Mouse (Mus musculus) CH12.LX (cell line): ENCODE measurements around the gene Psmb6. TPM values are rescaled to one million over a fixed set of nuclear protein-coding genes. Genes with fewer than 3 reads are reported as not detected.

Experiments used
- DNase-seq: peaks from one replicate; pipeline ENCODE4 v3.0.0-alpha.2; 2013; ENCODE audit errors: extremely low read depth
- H3K27ac ChIP-seq: 2 replicates; pipeline ENCODE4 v1.5.1; 2012; ENCODE audit warnings: low read depth, mild to moderate bottlenecking, control low read depth, moderate library complexity; ENCODE audit not compliant: insufficient read depth
- H3K27me3 ChIP-seq: replicated peaks from 2 replicates; pipeline ENCODE3; 2012; ENCODE audit warnings: inconsistent platforms
- H3K36me3 ChIP-seq, 2 experiments: replicated peaks in 1 of 2; 2 replicates each; pipeline versions ENCODE3 to v1.6.1; 2012; ENCODE audit warnings: inconsistent platforms in 1 of 2, low read length in 1 of 2, mild to moderate bottlenecking in 1 of 2, mixed read lengths in 1 of 2, moderate library complexity in 1 of 2; ENCODE audit not compliant: control insufficient read depth in 1 of 2, insufficient read depth in 1 of 2
- H3K4me1 ChIP-seq, 2 experiments: 2 replicates each; pipeline ENCODE4 v1.6.1; 2012; ENCODE audit warnings: inconsistent platforms in 1 of 2, moderate library complexity in 1 of 2; ENCODE audit not compliant: insufficient read depth in 2 of 2, control insufficient read depth in 1 of 2
- H3K4me2 ChIP-seq: 2 replicates; pipeline ENCODE4 v1.6.1; 2012; ENCODE audit warnings: low read depth, mild to moderate bottlenecking, control low read depth; ENCODE audit not compliant: poor library complexity, insufficient read depth, severe bottlenecking
- H3K4me3 ChIP-seq, 3 experiments: fragments of 150-350 bp in 1 of 3; sonication (generic) in 1 of 3; replicated peaks in 1 of 3; 2 replicates each; pipeline versions ENCODE3 to v1.5.1; 2011 to 2012; ENCODE audit warnings: low read depth in 2 of 3, low read length in 2 of 3, mild to moderate bottlenecking in 2 of 3, moderate library complexity in 2 of 3, control low read depth in 1 of 3, improper control_type of control experiment in 1 of 3, inconsistent platforms in 1 of 3, mixed read lengths in 1 of 3; ENCODE audit not compliant: poor library complexity in 1 of 3
- H3K79me2 ChIP-seq: replicated peaks from 2 replicates; pipeline ENCODE4 v1.6.1; 2012; ENCODE audit warnings: mild to moderate bottlenecking, moderate library complexity; ENCODE audit not compliant: control insufficient read depth, poor library complexity, insufficient read depth, severe bottlenecking; ENCODE audit errors: extremely low read depth
- H3K9ac ChIP-seq: 2 replicates; pipeline ENCODE4 v1.6.1; 2012; ENCODE audit warnings: low read depth, mild to moderate bottlenecking, control low read depth, moderate library complexity; ENCODE audit not compliant: insufficient read depth
- H3K9me3 ChIP-seq: replicated peaks from 2 replicates; pipeline ENCODE3; 2012; ENCODE audit warnings: low read length, inconsistent platforms, mixed read lengths
- BHLHE40 ChIP-seq: IDR thresholded peaks from 2 replicates; pipeline ENCODE4 v1.6.1; 2011; ENCODE audit warnings: mild to moderate bottlenecking, low read depth, low read length, improper control_type of control experiment
- CHD1 ChIP-seq: IDR thresholded peaks from 2 replicates; pipeline ENCODE4 v1.6.1; 2012; ENCODE audit warnings: low read depth, low read length, improper control_type of control experiment, inconsistent platforms
- CTCF ChIP-seq, 2 experiments: IDR thresholded peaks in 1 of 2; conservative IDR thresholded peaks in 1 of 2; 2 replicates each; pipeline ENCODE4 v1.5.1; 2011 to 2012; ENCODE audit warnings: low read depth in 2 of 2, low read length in 2 of 2, improper control_type of control experiment in 1 of 2, inconsistent platforms in 1 of 2, mild to moderate bottlenecking in 1 of 2, moderate library complexity in 1 of 2
- E2F4 ChIP-seq: IDR thresholded peaks from 2 replicates; pipeline ENCODE4 v1.6.1; 2011; ENCODE audit warnings: low read depth, low read length, improper control_type of control experiment; ENCODE audit not compliant: insufficient replicate concordance
- ELF1 ChIP-seq: IDR thresholded peaks from 2 replicates; pipeline ENCODE4 v1.6.1; 2014; ENCODE audit warnings: low read depth, mild to moderate bottlenecking, inconsistent platforms, low read length, improper control_type of control experiment
- EP300 ChIP-seq: IDR thresholded peaks from 2 replicates; pipeline ENCODE4 v1.6.1; 2011; ENCODE audit warnings: low read length, improper control_type of control experiment
- HCFC1 ChIP-seq: IDR thresholded peaks from 2 replicates; pipeline ENCODE4 v1.6.1; 2012; ENCODE audit warnings: low read depth, mild to moderate bottlenecking, inconsistent platforms, low read length, improper control_type of control experiment
- IRF4 ChIP-seq: IDR thresholded peaks from 2 replicates; pipeline ENCODE4 v1.6.1; 2014; ENCODE audit warnings: low read depth, mild to moderate bottlenecking, inconsistent platforms, low read length, improper control_type of control experiment
- JUN ChIP-seq: IDR thresholded peaks from 2 replicates; pipeline ENCODE4 v1.6.1; 2011; ENCODE audit warnings: low read depth, mild to moderate bottlenecking, low read length, improper control_type of control experiment, moderate library complexity; ENCODE audit not compliant: insufficient read depth
- JUND ChIP-seq: conservative IDR thresholded peaks from 2 replicates; pipeline ENCODE4 v1.6.1; 2011; ENCODE audit warnings: low read depth, low read length, improper control_type of control experiment
- KAT2A ChIP-seq: IDR thresholded peaks from 2 replicates; pipeline ENCODE4 v1.6.1; 2012; ENCODE audit warnings: low read length, improper control_type of control experiment, inconsistent platforms; ENCODE audit not compliant: insufficient replicate concordance
- MAFK ChIP-seq: IDR thresholded peaks from 2 replicates; pipeline ENCODE4 v1.6.1; 2011; ENCODE audit warnings: low read length, improper control_type of control experiment; ENCODE audit not compliant: insufficient replicate concordance
- MAZ ChIP-seq: IDR thresholded peaks from 2 replicates; pipeline ENCODE4 v1.6.1; 2012; ENCODE audit warnings: low read depth, mild to moderate bottlenecking, inconsistent platforms, low read length, improper control_type of control experiment, moderate library complexity
- MXI1 ChIP-seq: IDR thresholded peaks from 2 replicates; pipeline ENCODE4 v1.6.1; 2011; ENCODE audit warnings: mild to moderate bottlenecking, low read depth, low read length, improper control_type of control experiment
- NELFE ChIP-seq: IDR thresholded peaks from 2 replicates; pipeline ENCODE4 v1.6.1; 2011; ENCODE audit warnings: low read depth, low read length, improper control_type of control experiment
- PAX5 ChIP-seq: IDR thresholded peaks from 2 replicates; pipeline ENCODE4 v1.6.1; 2012; ENCODE audit warnings: low read length, inconsistent platforms, mixed read lengths
- POLR2A ChIP-seq: IDR thresholded peaks from 2 replicates; pipeline ENCODE4 v1.6.1; 2011; ENCODE audit warnings: low read depth, mild to moderate bottlenecking, improper control_type of control experiment, low read length
- RCOR1 ChIP-seq: conservative IDR thresholded peaks from 2 replicates; pipeline ENCODE4 v1.6.1; 2012; ENCODE audit warnings: low read depth, mild to moderate bottlenecking, inconsistent platforms, low read length, improper control_type of control experiment
- SMC3 ChIP-seq: IDR thresholded peaks from 2 replicates; pipeline ENCODE4 v1.6.1; 2011; ENCODE audit warnings: low read depth, low read length, improper control_type of control experiment
- TBP ChIP-seq: conservative IDR thresholded peaks from 2 replicates; pipeline ENCODE4 v1.6.1; 2011; ENCODE audit warnings: low read depth, low read length, improper control_type of control experiment
- USF1 ChIP-seq: IDR thresholded peaks from 2 replicates; pipeline ENCODE4 v1.6.1; 2014; ENCODE audit warnings: low read depth, mild to moderate bottlenecking, inconsistent platforms, low read length, improper control_type of control experiment
- USF2 ChIP-seq: conservative IDR thresholded peaks from 2 replicates; pipeline ENCODE4 v1.6.1; 2011; ENCODE audit warnings: low read depth, low read length, improper control_type of control experiment
- ZNF384 ChIP-seq: IDR thresholded peaks from 2 replicates; pipeline ENCODE4 v1.6.1; 2012; ENCODE audit warnings: low read depth, low read length, improper control_type of control experiment, inconsistent platforms
- dilution Hi-C: fragments of 300-500 bp; cut with MboI; formaldehyde crosslinking; loops from 2 replicates; pipeline ENCODE4 v1.14.3; 2020; ENCODE audit warnings: low sequenced_read_pairs; ENCODE audit not compliant: extremely low pct_unique_long_range_greater_than_20kb, extremely low pct_ligation_motif_present
- in situ Hi-C: fragments of 300-500 bp; cut with MboI; formaldehyde crosslinking; loops from 3 replicates; pipeline ENCODE4 v1.14.3; 2019; ENCODE audit warnings: low sequenced_read_pairs, low pct_ligation_motif_present, low pct_unique_long_range_greater_than_20kb, mixed read lengths
- polyA plus RNA-seq: library from polyadenylated mRNA; unstranded; fragments of >175 nt; gene quantifications from 2 replicates; pipeline ENCODE4 v1.2.1, GENCODE M21; 2012; ENCODE audit warnings: low read depth; ENCODE audit not compliant: insufficient read length
- total RNA-seq, 2 experiments: library from RNA; depleted of rRNA; stranded (reverse); fragments of 300-350 nt in 1 of 2; fragments of >200 nt in 1 of 2; gene quantifications; 2 replicates each; pipeline ENCODE4 v1.2.3; 2012 to 2014

Gene Psmb6
- total and polyA plus RNA-seq, 3 experiments: 779 to 921 (median 831) TPM

GRCm38 (mm10) chr11:70509753-70510564 lies 15.2 kb upstream of the Psmb6 start (continued):
- no peak for TF ChIP-seq KAT2A
- TF ChIP-seq PAX5: no peak
- TF ChIP-seq MAZ: peak; percentile 19; the same call in 1 of the 2 replicates
- peak in 1 of 2 experiments; percentile 88; a peak in 2 of 4 replicates for TF ChIP-seq CTCF (conservative IDR thresholded peaks at IDR 0.05 in 1 of 2, IDR thresholded peaks at IDR 0.05 in 1 of 2; ENCODE audit: low read depth in 2 of 2, low read length in 2 of 2)
- 0 out of 2 replicates have a peak, but pooled peaks have one; percentile 84 for TF ChIP-seq RCOR1
- peak; percentile 87 for TF ChIP-seq MAFK
- peak; percentile 68 for TF ChIP-seq ELF1
- TF ChIP-seq USF2: no peak
- no peak for TF ChIP-seq MXI1
- TF ChIP-seq ZNF384: peak; percentile 63
- TF ChIP-seq SMC3: peak; percentile 92
- TF ChIP-seq POLR2A: peak; percentile 48; the same call in 1 of the 2 replicates
- no peak for TF ChIP-seq IRF4

GRCm38 (mm10) chr11:70511242-70511641 lies 13.9 kb upstream of the Psmb6 start:
- in situ Hi-C loops (no loop called here), dilution Hi-C loops (no loop called here)
- Histone ChIP-seq H3K4me2 (no peak overlapping the region), H3K36me3 (no peaks in the 10 kb centered on the region), H3K4me1 (peaks cover 20 to 82% of the 10 kb centered on the region in 2 experiments), H3K79me2 (no peaks in the 10 kb centered on the region), H3K27me3 (no peaks in the 10 kb centered on the region), H3K27ac (no peak overlapping the region), H3K9me3 (no peaks in the 10 kb centered on the region), H3K9ac (no peak overlapping the region), H3K4me3 (peak overlapping the region in 2 of 3 experiments; percentile 34 to 50)
- TF ChIP-seq NELFE (no peak), JUN (no peak), TBP (no peak), BHLHE40 (no peak), HCFC1 (no peak), USF1 (no peak), JUND (no peak), ZNF384 (no peak), E2F4 (no peak), RCOR1 (no peak), CHD1 (no peak), USF2 (no peak), EP300 (no peak), KAT2A (no peak)
- DNase-seq: no peak
